Mouse (Mus musculus) brown adipose tissue, adult 24 weeks (tissue): Measurements from ENCODE around the gene Abi1. TPM values are rescaled to one million over a fixed set of nuclear protein-coding genes. Genes with fewer than 3 reads are reported as not detected.
"Not testable (repeated sequence)": the region's sequence is repeated elsewhere in the genome, so short reads cannot be mapped to it uniquely, and the experiment has no call there.

Source experiments
- H3K27ac ChIP-seq: fragments of 200-500 bp; replicated peaks from 2 replicates; pipeline ENCODE4 v1.5.1; 2012; ENCODE audit warnings: low read depth, mild to moderate bottlenecking, low read length
- H3K4me1 ChIP-seq: fragments of 200-500 bp; 2 replicates; pipeline ENCODE4 v1.6.1; 2012; ENCODE audit warnings: low read length, mixed read lengths; ENCODE audit not compliant: control insufficient read depth, insufficient read depth, insufficient read length
- H3K4me3 ChIP-seq: fragments of 200-500 bp; 2 replicates; pipeline ENCODE4 v1.5.1; 2012; ENCODE audit warnings: low read depth, mild to moderate bottlenecking, low read length, moderate library complexity; ENCODE audit not compliant: insufficient read depth
- polyA plus RNA-seq: library from polyadenylated mRNA; stranded (reverse); fragments of >200 nt; gene quantifications from 2 replicates; pipeline ENCODE4 v1.2.4, GENCODE M21; 2012; ENCODE audit not compliant: missing spikeins, insufficient read depth, insufficient read length

Gene Abi1
- polyA plus RNA-seq, 1 experiment: 53.2 TPM

DNA sequence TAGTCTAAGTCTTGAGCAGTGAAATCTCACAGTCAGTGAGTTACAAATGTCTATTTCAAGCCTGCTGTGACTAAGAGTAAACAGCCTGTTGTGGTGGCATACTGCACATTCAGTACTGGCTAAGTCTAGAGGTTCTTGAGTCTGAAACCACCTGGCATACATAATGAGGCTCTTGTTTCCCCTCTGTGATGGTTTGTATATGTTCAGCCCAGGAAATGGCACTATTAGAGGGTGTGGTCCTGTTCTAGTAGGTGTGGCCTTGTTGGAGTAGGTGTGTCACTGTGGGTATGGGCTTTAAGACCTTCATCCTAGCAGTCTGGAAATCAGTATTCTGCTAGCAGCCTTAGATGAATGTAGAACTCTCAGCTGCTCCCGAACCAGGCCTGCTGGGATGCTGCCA lies 82.6 kb downstream of the Abi1 start:
- Histone ChIP-seq H3K4me3 (no peak overlapping the region), H3K4me1 (no peaks in the 10 kb centered on the region; the same call in 1 of the 2 replicates), H3K27ac (no peak overlapping the region)

DNA sequence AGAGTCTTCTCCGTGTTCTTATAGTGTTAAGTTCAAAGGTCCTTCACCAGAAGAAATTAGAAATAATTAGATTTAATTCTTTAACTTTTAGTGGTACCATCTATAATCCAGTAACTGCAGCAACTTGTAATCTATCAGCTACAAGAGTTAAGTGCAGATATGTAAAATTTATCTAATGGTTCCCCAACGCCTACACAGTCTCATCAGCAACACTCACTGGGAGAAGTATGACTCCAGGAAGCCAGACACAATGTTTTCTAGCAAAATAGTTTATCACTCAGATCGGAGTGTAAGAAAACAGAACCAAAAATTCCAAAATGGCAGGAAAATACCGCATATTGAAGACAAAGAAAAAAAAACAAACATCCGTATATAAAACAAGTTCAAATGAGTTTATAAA lies 84.1 kb downstream of the Abi1 start:
- Histone ChIP-seq H3K4me1 (no peaks in the 10 kb centered on the region), H3K4me3 (no peak overlapping the region), H3K27ac (no peak overlapping the region)

GRCm38 (mm10) chr2:22954278-22954677 lies 85.8 kb downstream of the Abi1 start:
- Histone ChIP-seq H3K27ac (no peak overlapping the region), H3K4me1 (no peaks in the 10 kb centered on the region), H3K4me3 (no peak overlapping the region)

DNA sequence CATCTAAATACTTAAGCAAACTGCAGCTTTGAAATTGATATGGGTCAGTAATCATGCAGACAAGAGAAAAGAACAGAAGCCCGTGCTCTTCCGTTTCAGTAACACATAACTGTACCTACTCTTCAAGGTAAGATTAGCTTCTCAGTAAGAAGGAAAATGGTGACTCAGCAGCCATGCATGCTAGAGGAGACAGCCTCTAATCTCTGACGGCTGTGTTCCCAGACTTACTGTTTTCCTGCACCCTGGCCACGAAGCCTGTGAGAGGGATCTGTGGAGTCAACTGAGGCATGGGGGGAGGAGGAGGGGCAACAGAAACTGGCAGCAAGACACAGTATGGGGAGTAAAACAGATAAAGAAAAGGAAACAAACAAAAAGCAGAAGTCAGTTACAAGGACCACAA lies 90.1 kb downstream of the Abi1 start:
- H3K27ac ChIP-seq: no peak overlapping the region
- no peak overlapping the region for H3K4me3 ChIP-seq
- no peaks in the 10 kb centered on the region for H3K4me1 ChIP-seq

DNA sequence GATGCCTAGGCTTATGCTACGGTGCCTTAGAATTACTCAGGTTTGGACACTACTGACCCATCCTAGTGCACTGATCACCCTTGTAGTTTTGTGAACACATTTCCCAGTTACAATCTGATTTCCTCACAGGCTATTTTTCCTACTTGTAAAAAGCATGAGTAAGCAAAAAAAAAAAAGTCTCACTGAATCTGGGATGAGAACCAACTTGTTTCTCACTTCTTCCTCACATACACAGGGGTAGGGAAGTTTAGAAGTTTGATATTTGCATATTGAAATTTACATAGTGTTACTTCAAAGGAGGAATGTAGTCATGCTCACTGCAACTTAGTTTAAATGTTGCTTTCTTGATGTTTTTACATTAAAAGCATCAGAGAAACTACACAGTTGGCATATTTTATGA lies 106.5 kb downstream of the Abi1 start:
- Histone ChIP-seq H3K27ac (no peak overlapping the region), H3K4me3 (no peak overlapping the region), H3K4me1 (no peaks in the 10 kb centered on the region)

- Histone ChIP-seq H3K4me3 (no peak overlapping the region), H3K4me1 (no peaks in the 10 kb centered on the region), H3K27ac (no peak overlapping the region)
Measured at GRCm38 (mm10) chr2:22928259-22928658, 111.8 kb downstream of the Abi1 start.

DNA sequence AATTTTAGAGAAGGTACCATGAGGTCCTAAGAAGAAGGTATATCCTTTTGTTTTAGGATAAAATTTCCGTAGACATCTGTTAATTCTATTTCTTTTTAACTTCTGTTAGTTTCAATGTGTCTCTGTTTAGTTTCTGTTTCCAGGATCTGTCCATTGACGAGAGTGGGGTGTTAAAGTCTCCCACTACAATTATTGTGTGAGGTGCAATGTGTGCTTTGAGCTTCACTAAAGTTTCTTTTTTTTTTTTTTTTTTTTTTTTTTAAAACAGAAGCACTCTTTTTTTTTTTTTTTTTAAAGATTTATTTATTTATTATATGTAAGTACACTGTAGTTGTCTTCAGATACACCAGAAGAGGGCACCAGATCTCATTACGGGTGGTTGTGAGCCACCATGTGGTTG lies 114.1 kb downstream of the Abi1 start:
- H3K4me3 ChIP-seq, H3K27ac ChIP-seq: not testable (repeated sequence)

DNA sequence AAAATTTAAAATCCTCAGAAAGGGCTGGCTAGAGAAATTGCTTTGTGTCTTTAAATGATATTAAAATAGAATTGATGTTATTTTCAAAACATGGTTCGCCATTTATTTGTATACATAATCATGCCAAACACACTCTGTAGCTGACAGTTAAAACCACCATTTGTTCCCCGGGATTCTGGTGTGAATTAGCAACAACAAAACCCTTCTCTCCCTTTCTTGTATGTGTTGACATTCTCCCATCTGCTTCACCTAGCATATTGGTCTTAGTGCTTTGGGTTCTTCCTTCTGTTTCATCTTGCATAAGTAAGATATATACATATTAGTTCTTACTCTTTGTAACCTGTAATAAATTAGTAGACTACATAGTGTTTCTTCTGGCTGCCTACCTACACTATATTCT lies 121.4 kb downstream of the Abi1 start:
- no peak overlapping the region for H3K4me3 ChIP-seq
- no peaks in the 10 kb centered on the region for H3K4me1 ChIP-seq
- H3K27ac ChIP-seq: no peak overlapping the region

More for the DNA sequence above, 114.1 kb downstream of the Abi1 start:
- not testable (repeated sequence) for H3K4me1 ChIP-seq

- Histone ChIP-seq H3K27ac (no peak overlapping the region), H3K4me1 (no peaks in the 10 kb centered on the region), H3K4me3 (no peak overlapping the region)
Measured at GRCm38 (mm10) chr2:22914421-22914820, 125.6 kb downstream of the Abi1 start.

GRCm38 (mm10) chr2:22903947-22904346 lies 136.1 kb downstream of the Abi1 start:
- Histone ChIP-seq H3K4me1 (no peaks in the 10 kb centered on the region), H3K4me3 (no peak overlapping the region), H3K27ac (no peak overlapping the region)

GRCm38 (mm10) chr2:22895282-22896273 lies 144.5 kb downstream of the Abi1 start, which contains the start of gene Pdss1:
Pdss1 (plus strand) TSS chr2:22895522.
- Histone ChIP-seq H3K4me1 (peaks cover 4% of the 10 kb centered on the region; the same call in 1 of the 2 replicates), H3K27ac (peak within 1 kb of the TSS; percentile 96), H3K4me3 (peak within 1 kb of the TSS; percentile 96)

- Histone ChIP-seq H3K4me3 (peak overlapping the region; percentile 96), H3K4me1 (peaks cover 4% of the 10 kb centered on the region; the same call in 1 of the 2 replicates), H3K27ac (peak overlapping the region; percentile 96)
Measured at GRCm38 (mm10) chr2:22894932-22895281, 145.1 kb downstream of the Abi1 start.

Other genes with a start within 250 kb of the Abi1 start
- 10.3 and 17.1 TPM in 2 replicates for gene Pdss1, start 144.7 kb downstream of the Abi1 start, polyA plus RNA-seq
- gene Acbd5, start 27.9 kb upstream of the Abi1 start, polyA plus RNA-seq: 60.6 and 68.9 TPM in 2 replicates
- 0.32 TPM in 1 of 2 replicates, not detected in the other for gene Mastl, start 115.8 kb upstream of the Abi1 start, polyA plus RNA-seq
- gene Yme1l1, start 116.1 kb upstream of the Abi1 start, polyA plus RNA-seq: 46.0 and 46.4 TPM in 2 replicates
- not detected in 2 replicates for gene 4931423N10Rik, start 167.2 kb upstream of the Abi1 start, polyA plus RNA-seq